Mouse (Mus musculus) kidney, adult 2 months (tissue): ENCODE data around the gene Gvin1. TPM values are rescaled to one million over a fixed set of nuclear protein-coding genes. Genes with fewer than 3 reads are reported as not detected.
A peak's percentile ranks its signal among the peaks of the same experiment; 100 is the strongest.
"Not testable (repeated sequence)": the region's sequence is repeated elsewhere in the genome, so short reads cannot be mapped to it uniquely, and the experiment has no call there.

Experiments
- DNase-seq: peaks from one replicate; pipeline ENCODE4 v3.0.0; 2021
- H3K27ac ChIP-seq: fragments of 200-500 bp; 2 replicates; pipeline ENCODE4 v1.5.1; 2012; ENCODE audit warnings: low read depth, low read length, control low read depth, inconsistent platforms; ENCODE audit not compliant: insufficient read depth
- H3K27me3 ChIP-seq: fragments of 200-500 bp; replicated peaks from 2 replicates; pipeline ENCODE4 v1.6.1; 2012; ENCODE audit warnings: mild to moderate bottlenecking, moderate library complexity, low read length, inconsistent platforms; ENCODE audit not compliant: control insufficient read depth, insufficient read depth
- H3K36me3 ChIP-seq: fragments of 200-500 bp; 2 replicates; pipeline ENCODE4 v1.6.1; 2012; ENCODE audit warnings: mild to moderate bottlenecking, moderate library complexity, low read length, inconsistent platforms; ENCODE audit not compliant: control insufficient read depth, insufficient read depth
- H3K4me1 ChIP-seq: fragments of 200-500 bp; 2 replicates; pipeline ENCODE4 v1.6.1; 2011; ENCODE audit warnings: low read length; ENCODE audit not compliant: control insufficient read depth, insufficient read depth
- H3K4me3 ChIP-seq: fragments of 200-500 bp; 2 replicates; pipeline ENCODE4 v1.5.1; 2011; ENCODE audit warnings: mild to moderate bottlenecking, low read depth, low read length, control low read depth; ENCODE audit not compliant: insufficient read depth
- CTCF ChIP-seq: fragments of 200-500 bp; conservative IDR thresholded peaks from 2 replicates; pipeline ENCODE4 v1.5.1; 2011; ENCODE audit warnings: low read depth, mild to moderate bottlenecking, control low read depth, low read length, moderate library complexity, mixed read lengths; ENCODE audit not compliant: insufficient read depth, insufficient read length
- POLR2A ChIP-seq: fragments of 200-500 bp; IDR thresholded peaks from one replicate; pipeline ENCODE4 v1.6.1; 2011; ENCODE audit warnings: low read depth, low read length, control low read depth
- WGBS: fragments of 180-500 bp; shearing (Covaris S2); methylation state at CpG from one replicate; pipeline ENCODE4 v1.1.7; 2018; 5-methylcytosine and 5-hydroxymethylcytosine counted together
- polyA plus RNA-seq: library from polyadenylated mRNA; depleted of rRNA; stranded (reverse); fragments of >200 nt; gene quantifications from 2 replicates; pipeline ENCODE4 v1.2.3, GENCODE M21; 2012; rRNA removed

The Gvin1 gene
- 0.68 and 1.3 TPM in 2 replicates for polyA plus RNA-seq

DNA sequence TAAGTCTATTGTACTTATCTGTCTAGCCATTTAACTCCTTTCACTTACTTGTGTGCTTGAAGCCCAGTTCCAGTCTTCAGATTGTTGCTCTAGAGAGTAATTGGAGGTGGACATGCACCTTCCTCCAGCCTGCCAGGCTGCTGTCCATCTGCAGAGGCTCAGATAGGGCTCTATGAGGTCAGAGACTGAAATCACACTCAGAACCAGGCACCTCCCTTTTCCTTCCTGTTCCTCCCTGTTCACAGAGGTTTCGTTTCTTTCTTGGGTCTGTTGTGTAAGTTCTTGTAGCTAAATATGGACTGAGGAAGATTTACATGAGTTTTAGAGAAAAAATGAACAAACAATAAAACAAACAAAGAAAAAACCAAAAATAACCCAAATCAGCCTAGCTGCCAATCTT lies at the start of gene Gvin1:
Gvin1 (minus strand) TSS at position 150 of the 400 bp plus-strand sequence.
- H3K4me1 ChIP-seq, H3K4me3 ChIP-seq, H3K27me3 ChIP-seq, H3K27ac ChIP-seq, H3K36me3 ChIP-seq: not testable (repeated sequence)
- 44% methylated on average over 1 of the region's 1 CpGs for WGBS
- DNase-seq = peak; percentile 74

DNA sequence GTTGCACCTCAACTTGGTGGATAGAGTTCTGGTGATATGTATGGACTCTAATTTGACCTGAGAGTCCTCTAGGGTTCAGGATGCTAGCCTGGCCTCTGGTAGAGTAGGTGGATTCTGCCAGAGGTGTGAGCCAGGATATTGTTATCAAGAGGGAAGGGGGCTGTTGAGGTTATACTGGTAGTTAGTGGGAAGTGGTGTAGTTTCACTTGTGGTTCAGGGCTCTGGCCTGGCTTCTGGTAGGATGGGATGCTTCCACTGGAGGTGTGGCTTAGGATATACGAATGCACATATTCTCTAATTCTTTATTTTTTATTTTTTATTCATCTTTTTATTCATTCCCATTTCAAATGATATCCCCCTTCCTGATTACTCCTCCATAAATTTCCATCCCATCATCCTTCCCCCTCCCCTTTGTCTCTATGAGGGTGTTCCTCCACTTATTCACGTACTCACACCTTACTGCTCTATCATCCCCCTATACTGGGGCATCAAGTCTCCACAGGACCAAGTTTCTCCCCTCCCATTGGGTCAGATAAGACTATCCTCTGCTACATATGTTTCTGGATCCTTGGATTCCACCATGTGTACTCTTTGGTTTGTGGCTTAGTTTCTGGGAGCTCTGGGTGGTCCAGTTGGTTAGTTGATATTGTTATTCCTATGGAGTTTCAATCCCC lies 36.9 kb upstream of the Gvin1 start:
- Histone ChIP-seq H3K27me3 (no peaks in the 10 kb centered on the region), H3K4me1 (no peaks in the 10 kb centered on the region), H3K36me3 (no peaks in the 10 kb centered on the region), H3K27ac (no peak overlapping the region), H3K4me3 (no peak overlapping the region)
- no peak for DNase-seq
- TF ChIP-seq CTCF (no peak), POLR2A (no peak)
- WGBS = 86% methylated on average over 2 of the region's 2 CpGs

DNA sequence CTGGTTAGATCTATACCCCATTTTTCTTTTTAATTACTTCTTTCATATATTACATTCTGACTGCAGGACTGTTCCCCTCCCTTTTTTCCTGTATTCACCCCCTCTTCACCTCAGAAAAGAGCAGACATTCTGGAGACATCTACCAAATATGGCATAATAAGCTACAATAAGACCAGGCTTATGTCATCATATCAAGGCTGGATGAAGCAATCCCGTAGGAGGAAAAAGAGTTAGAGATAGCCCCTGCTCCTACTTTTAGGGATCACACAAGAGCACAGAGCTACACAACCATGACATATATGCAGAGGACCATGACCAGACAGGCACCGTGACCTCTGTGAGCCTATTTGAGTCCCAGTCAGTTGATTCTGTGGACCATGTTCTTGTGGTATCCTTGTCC lies 33.8 kb upstream of the Gvin1 start:
- no peaks in the 10 kb centered on the region for H3K27me3 ChIP-seq
- no peak overlapping the region for H3K4me3 ChIP-seq
- no peak for DNase-seq
- no peak overlapping the region for H3K27ac ChIP-seq
- no peaks in the 10 kb centered on the region for H3K4me1 ChIP-seq
- no peaks in the 10 kb centered on the region for H3K36me3 ChIP-seq
- WGBS = 85% methylated on average over 2 of the region's 2 CpGs
- TF ChIP-seq POLR2A = no peak
- TF ChIP-seq CTCF = no peak

DNA sequence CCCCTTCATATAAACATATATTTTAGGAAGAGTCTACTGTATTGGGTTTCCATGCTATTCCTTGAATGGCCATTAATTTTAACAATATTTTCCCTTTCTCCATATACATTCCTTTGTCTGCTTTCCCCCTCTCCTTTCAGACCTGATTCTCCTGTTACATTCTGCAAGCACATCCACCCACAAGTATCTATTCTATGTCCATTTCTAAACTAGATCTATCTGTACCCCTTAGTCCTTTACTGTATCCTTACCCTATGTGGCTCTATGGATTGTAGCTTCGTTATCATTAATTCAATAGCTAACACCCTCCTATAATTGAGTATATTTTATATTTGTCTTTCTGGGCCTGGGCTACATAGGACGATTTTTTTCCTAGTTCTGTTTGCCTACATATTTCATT lies 33.1 kb upstream of the Gvin1 start:
- Histone ChIP-seq H3K4me3 (no peak overlapping the region), H3K4me1 (no peaks in the 10 kb centered on the region), H3K27ac (no peak overlapping the region), H3K27me3 (no peaks in the 10 kb centered on the region), H3K36me3 (no peaks in the 10 kb centered on the region)
- TF ChIP-seq POLR2A (no peak), CTCF (no peak)
- no peak for DNase-seq
- WGBS = 81% methylated on average over 2 of the region's 2 CpGs

DNA sequence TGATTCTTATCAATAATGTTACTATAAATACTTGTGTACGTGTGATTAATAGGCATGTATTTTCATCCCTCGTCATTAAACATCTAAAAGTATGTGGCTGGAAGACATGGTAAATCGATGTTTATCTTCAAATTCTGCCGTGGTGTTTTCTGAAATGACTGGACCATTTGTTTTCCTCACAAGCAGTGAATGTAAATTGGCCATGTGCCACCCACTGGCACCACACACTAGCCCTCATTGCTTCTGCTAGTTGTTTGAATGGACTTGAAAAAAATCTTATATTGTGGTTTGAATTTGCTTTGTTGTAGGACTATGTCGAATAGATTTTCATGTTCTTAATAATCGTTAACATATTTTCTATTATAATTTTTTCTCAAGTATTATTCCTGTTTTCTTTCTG lies 30.5 kb upstream of the Gvin1 start:
- Histone ChIP-seq H3K4me3 (no peak overlapping the region), H3K27ac (no peak overlapping the region), H3K36me3 (no peaks in the 10 kb centered on the region), H3K4me1 (no peaks in the 10 kb centered on the region), H3K27me3 (no peaks in the 10 kb centered on the region; the same call in 1 of the 2 replicates)
- no peak for DNase-seq
- TF ChIP-seq CTCF (no peak), POLR2A (no peak)
- 71% methylated on average over 6 of the region's 6 CpGs for WGBS

DNA sequence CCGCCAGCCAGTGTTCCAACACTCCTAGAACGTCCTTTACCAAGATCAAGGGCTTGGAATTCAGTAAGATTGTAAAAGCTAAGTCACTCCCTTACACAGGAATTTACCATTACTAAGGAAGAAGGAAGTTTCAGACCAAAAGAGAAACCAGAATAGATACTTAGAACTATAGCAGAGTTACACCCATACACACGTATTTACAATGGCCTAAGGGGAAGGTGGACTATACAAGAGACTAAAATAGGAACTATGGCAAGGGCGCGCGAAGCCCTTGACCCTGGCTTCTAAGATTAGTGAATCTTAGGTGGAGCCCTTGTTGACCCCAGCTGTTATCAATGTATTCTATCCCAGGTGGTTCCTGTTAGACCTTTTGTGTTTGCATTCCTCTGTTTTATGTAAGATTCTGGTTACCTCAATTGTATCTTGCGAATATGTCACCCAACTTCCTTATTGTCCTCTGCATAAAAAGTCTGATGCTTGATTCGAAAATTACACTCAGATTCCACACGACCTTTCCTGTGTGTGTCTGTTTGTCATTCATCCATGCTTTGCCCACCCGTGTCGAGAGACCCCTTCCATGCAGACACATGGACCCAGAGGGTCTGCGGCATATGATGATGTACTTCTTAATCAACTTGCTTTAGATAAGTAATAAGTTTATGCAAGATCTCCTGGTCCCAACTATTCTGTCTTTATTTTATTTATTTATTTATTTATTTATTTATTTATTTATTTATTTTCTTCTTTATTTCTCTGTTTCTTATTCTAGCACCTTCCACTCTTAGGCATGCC lies 25.6 kb upstream of the Gvin1 start:
- H3K4me3 ChIP-seq, H3K27ac ChIP-seq, H3K4me1 ChIP-seq, H3K27me3 ChIP-seq, DNase-seq, H3K36me3 ChIP-seq: not testable (repeated sequence)
- 90% methylated on average over 12 of the region's 12 CpGs for WGBS

DNA sequence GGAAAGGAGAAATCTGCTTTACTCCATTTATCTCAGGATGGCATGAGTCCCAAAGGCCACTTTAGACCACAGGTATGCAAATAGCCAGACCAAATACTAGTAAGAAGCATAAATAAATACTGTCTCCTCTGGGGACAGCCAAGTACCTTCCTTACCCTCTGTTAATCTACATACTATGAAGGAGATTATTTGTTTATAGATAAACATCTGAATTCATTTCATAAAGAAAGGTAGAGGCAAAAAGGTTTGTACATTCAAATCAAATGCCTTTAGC lies 22.0 kb upstream of the Gvin1 start:
- no peak for TF ChIP-seq POLR2A
- no peak for TF ChIP-seq CTCF
- Histone ChIP-seq H3K27ac (peak overlapping the region; percentile 90), H3K27me3 (no peaks in the 10 kb centered on the region; the same call in 1 of the 2 replicates), H3K4me3 (no peak overlapping the region), H3K36me3 (no peaks in the 10 kb centered on the region), H3K4me1 (peaks cover 10% of the 10 kb centered on the region)
- DNase-seq = peak; percentile 24
